Mouse (Mus musculus) liver, embryonic 15.5 days (tissue): ENCODE results near the gene 1700025F22Rik. TPM values are rescaled to one million over a fixed set of nuclear protein-coding genes. Genes with fewer than 3 reads are reported as not detected.
"Not testable (repeated sequence)": the region's sequence is repeated elsewhere in the genome, so short reads cannot be mapped to it uniquely, and the experiment has no call there.

Source experiments
- ATAC-seq: fragments of 200-750 bp; cut with Nextera tagmentation; 2 replicates; pipeline ENCODE4 v1.8.0; 2017; ENCODE audit warnings: moderate number of reproducible peaks, mild to moderate bottlenecking, moderate library complexity; ENCODE audit not compliant: insufficient read depth
- H3K27ac ChIP-seq: fragments of 300-500 bp; sonication (generic); replicated peaks from 2 replicates; pipeline ENCODE4 v1.5.1; 2015; ENCODE audit warnings: mild to moderate bottlenecking, inconsistent platforms
- H3K27me3 ChIP-seq: fragments of 300-500 bp; sonication (generic); 2 replicates; pipeline ENCODE4 v1.6.1; 2015; ENCODE audit warnings: mild to moderate bottlenecking, inconsistent platforms
- H3K36me3 ChIP-seq: fragments of 300-500 bp; sonication (generic); replicated peaks from 2 replicates; pipeline ENCODE4 v1.6.1; 2015; ENCODE audit warnings: moderate library complexity, mild to moderate bottlenecking, inconsistent platforms
- H3K4me1 ChIP-seq: fragments of 300-500 bp; sonication (generic); replicated peaks from 2 replicates; pipeline ENCODE4 v1.6.1; 2015; ENCODE audit warnings: inconsistent platforms
- H3K4me2 ChIP-seq: fragments of 300-500 bp; sonication (generic); 2 replicates; pipeline ENCODE4 v1.6.1; 2015; ENCODE audit warnings: moderate library complexity, mild to moderate bottlenecking, inconsistent platforms
- H3K4me3 ChIP-seq: fragments of 300-500 bp; sonication (generic); replicated peaks from 2 replicates; pipeline ENCODE4 v1.5.1; 2015; ENCODE audit warnings: mild to moderate bottlenecking, inconsistent platforms
- H3K9ac ChIP-seq: fragments of 300-500 bp; sonication (generic); 2 replicates; pipeline ENCODE4 v1.6.1; 2015; ENCODE audit warnings: moderate library complexity, mild to moderate bottlenecking, inconsistent platforms
- H3K9me3 ChIP-seq: fragments of 300-500 bp; sonication (generic); replicated peaks from 2 replicates; pipeline ENCODE4 v1.6.1; 2016; ENCODE audit warnings: inconsistent platforms
- WGBS: fragments of 180-500 bp; shearing (Covaris S2); methylation state at CpG from one replicate; pipeline ENCODE4 v1.1.7; 2015; ENCODE audit warnings: mixed read lengths; ENCODE audit not compliant: insufficient replicate concordance; 5-methylcytosine and 5-hydroxymethylcytosine counted together
- polyA plus RNA-seq: library from polyadenylated mRNA; unstranded; fragments of >200 nt; fragmentation: Nextera tagmentation; extraction: Ambion mirVana; gene quantifications from 2 replicates; pipeline ENCODE4 v1.2.1, GENCODE M21; 2015

The 1700025F22Rik gene
- polyA plus RNA-seq, 1 experiment from 2014 or later, result not detected

DNA sequence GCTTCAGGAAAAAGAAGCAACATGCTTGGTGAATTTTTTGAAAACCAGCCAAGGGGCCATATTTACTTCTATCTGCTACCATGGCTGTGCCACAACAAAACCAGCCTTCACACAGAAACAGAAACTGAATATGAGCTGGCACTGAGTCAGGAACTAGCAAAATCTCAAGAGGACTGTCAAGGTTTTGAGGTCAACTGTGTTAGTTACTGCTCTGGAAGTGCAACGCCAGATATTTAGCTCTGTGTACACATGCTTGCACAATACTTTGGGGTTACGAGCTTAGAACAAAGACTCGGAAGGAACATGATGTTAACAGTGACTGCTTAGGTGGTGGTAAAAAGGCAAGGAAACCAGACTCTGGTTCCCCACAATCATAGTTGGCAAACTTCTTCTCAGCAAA is 57.4 kb downstream of the 1700025F22Rik start:
- Histone ChIP-seq H3K27ac (no peak overlapping the region), H3K27me3 (no peaks in the 10 kb centered on the region)

GRCm38 (mm10) chr19:11101880-11102279 is 63.2 kb downstream of the 1700025F22Rik start:
- no peaks in the 10 kb centered on the region for H3K4me1 ChIP-seq
- no peaks in the 10 kb centered on the region for H3K27me3 ChIP-seq
- no peak overlapping the region for H3K4me2 ChIP-seq
- H3K36me3 ChIP-seq, result no peaks in the 10 kb centered on the region
- WGBS, result 32% methylated on average over 1 of the region's 1 CpGs
- H3K27ac ChIP-seq, result no peak overlapping the region
- ATAC-seq, result no peak
- no peak overlapping the region for H3K9ac ChIP-seq
- no peak overlapping the region for H3K4me3 ChIP-seq
- H3K9me3 ChIP-seq, result no peaks in the 10 kb centered on the region

More for the DNA sequence above, 57.4 kb downstream of the 1700025F22Rik start:
- Histone ChIP-seq H3K9ac (no peak overlapping the region), H3K4me2 (no peak overlapping the region), H3K9me3 (no peaks in the 10 kb centered on the region), H3K4me3 (no peak overlapping the region), H3K4me1 (no peaks in the 10 kb centered on the region), H3K36me3 (no peaks in the 10 kb centered on the region)
- ATAC-seq, result no peak
- WGBS, result 43% methylated on average over 3 of the region's 3 CpGs

DNA sequence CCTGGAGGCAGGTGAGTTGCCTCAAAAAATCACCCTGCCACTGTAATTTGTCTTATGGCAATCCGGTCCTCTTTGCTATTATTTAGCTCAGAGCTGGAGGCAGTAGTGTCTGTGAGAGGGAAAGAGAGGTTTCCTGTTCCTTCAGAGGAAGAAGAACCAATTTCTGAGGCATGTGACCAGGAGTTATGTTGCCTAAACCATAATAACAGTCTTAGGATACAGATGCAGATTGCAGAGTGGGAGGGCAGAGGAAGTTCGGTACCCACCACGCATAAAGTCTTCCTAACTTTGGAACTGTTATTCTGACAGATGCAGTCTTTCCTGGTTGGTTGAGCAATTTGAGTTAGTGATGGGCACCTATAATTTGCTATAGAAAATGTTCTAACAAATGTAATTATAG is 66.7 kb downstream of the 1700025F22Rik start:
- Histone ChIP-seq H3K9me3 (no peaks in the 10 kb centered on the region), H3K4me3 (no peak overlapping the region), H3K4me2 (no peak overlapping the region), H3K36me3 (no peaks in the 10 kb centered on the region), H3K9ac (no peak overlapping the region), H3K4me1 (no peaks in the 10 kb centered on the region), H3K27ac (no peak overlapping the region), H3K27me3 (no peaks in the 10 kb centered on the region)
- no peak for ATAC-seq
- WGBS, result 46% methylated on average over 3 of the region's 3 CpGs

DNA sequence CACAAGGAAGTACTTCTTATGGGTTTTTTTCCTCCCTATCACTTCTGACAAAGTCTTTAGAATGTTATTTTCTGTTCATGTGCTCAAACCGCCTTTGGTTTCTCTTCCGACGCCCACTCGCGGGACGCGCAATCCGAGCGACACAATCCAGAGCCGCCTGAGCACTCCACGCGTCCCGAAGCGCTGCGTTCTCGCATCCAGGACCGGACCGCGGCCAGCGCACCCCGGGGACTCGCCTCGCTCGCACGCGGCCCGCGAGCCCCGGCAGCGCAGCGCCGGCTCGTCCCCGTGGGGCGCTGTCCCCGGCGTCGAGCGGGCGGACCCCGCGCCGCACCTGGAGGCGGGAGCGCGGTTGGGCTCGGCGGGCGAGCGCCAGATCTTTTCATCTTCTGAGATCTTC is 73.0 kb downstream of the 1700025F22Rik start:
- not testable (repeated sequence) for ATAC-seq, H3K36me3 ChIP-seq, H3K9me3 ChIP-seq, H3K4me1 ChIP-seq, H3K27me3 ChIP-seq, H3K9ac ChIP-seq, H3K27ac ChIP-seq
- 2% methylated on average over 50 of the region's 50 CpGs for WGBS
- Histone ChIP-seq H3K4me3 (peak overlapping the region; percentile 35), H3K4me2 (peak overlapping the region; percentile 58)

Other genes starting within 250 kb of the 1700025F22Rik start
- gene Zp1, start 244.7 kb downstream of the 1700025F22Rik start, polyA plus RNA-seq, result not detected in 2 replicates
- gene Ptgdr2, start 228.2 kb downstream of the 1700025F22Rik start, polyA plus RNA-seq, result not detected in 2 replicates
- 11.6 and 13.7 TPM in 2 replicates for gene Ccdc86, start 216.1 kb downstream of the 1700025F22Rik start, polyA plus RNA-seq
- not detected in 2 replicates for gene Ms4a10, start 190.7 kb downstream of the 1700025F22Rik start, polyA plus RNA-seq
- gene Ms4a15, start 172.1 kb downstream of the 1700025F22Rik start, polyA plus RNA-seq, result not detected in 2 replicates
- 0.08 TPM in 1 of 2 replicates, not detected in the other for gene Ms4a18, start 147.3 kb downstream of the 1700025F22Rik start, polyA plus RNA-seq
- 0.10 and 0.21 TPM in 2 replicates for gene Ms4a8a, start 84.2 kb downstream of the 1700025F22Rik start, polyA plus RNA-seq
- gene 1700017D01Rik, start 34.4 kb downstream of the 1700025F22Rik start, polyA plus RNA-seq, result not detected in 2 replicates
- gene Ms4a13, start 31.4 kb upstream of the 1700025F22Rik start, polyA plus RNA-seq, result not detected in 2 replicates
- gene Ms4a12, start 67.1 kb upstream of the 1700025F22Rik start, polyA plus RNA-seq, result not detected in 2 replicates
- gene Ms4a1, start 100.9 kb upstream of the 1700025F22Rik start, polyA plus RNA-seq, result not detected in 2 replicates
- gene Ms4a5, start 118.6 kb upstream of the 1700025F22Rik start, polyA plus RNA-seq, result not detected in 2 replicates
- not detected in 2 replicates for gene Ms4a14, start 149.1 kb upstream of the 1700025F22Rik start, polyA plus RNA-seq
- gene Ms4a7, start 170.8 kb upstream of the 1700025F22Rik start, polyA plus RNA-seq, result 1.4 and 1.7 TPM in 2 replicates
- gene Ms4a4a, start 210.2 kb upstream of the 1700025F22Rik start, polyA plus RNA-seq, result 1.3 and 1.4 TPM in 2 replicates
- gene Ms4a4c, start 239.4 kb upstream of the 1700025F22Rik start, polyA plus RNA-seq, result 1.5 and 2.5 TPM in 2 replicates